Mouse (Mus musculus): ENCODE data around the gene Slc25a3. TPM values are rescaled to one million over a fixed set of nuclear protein-coding genes. Genes with fewer than 3 reads are reported as not detected.

Slc25a3 gene
- polyA plus RNA-seq, 1 experiment from 2014 or later = 504 TPM

- Histone ChIP-seq H3K27me3 (replicated peaks; ENCODE audit: control insufficient read depth, insufficient read depth, low read length) (no peaks in the 10 kb centered on the region), H3K9ac (ENCODE audit: low read depth, low read length) (no peak overlapping the region), H3K4me3 (ENCODE audit: low read depth, low read length) (no peak overlapping the region), H3K27ac (ENCODE audit: low read depth, low read length) (no peak overlapping the region), H3K9me3 (ENCODE audit: control insufficient read depth, low read length) (no peaks in the 10 kb centered on the region), H3K4me1 (replicated peaks; ENCODE audit: control insufficient read depth, insufficient read depth, low read length) (peaks cover 6% of the 10 kb centered on the region; the same call in 1 of the 2 replicates), H3K4me2 (no peak overlapping the region), H3K36me3 (ENCODE audit: control insufficient read depth, insufficient read depth, low read length) (no peaks in the 10 kb centered on the region)
- WGBS = 78% methylated on average over 1 of the region's 1 CpGs
- DNase-seq (ENCODE audit: low spot score) = no peak
- ATAC-seq (replicated peaks; ENCODE audit: low FRiP score) = no peak
Observed at GRCm38 (mm10) chr10:91131565-91131964, 7.7 kb upstream of the Slc25a3 start.

- H3K4me1 ChIP-seq (replicated peaks; ENCODE audit: control insufficient read depth, insufficient read depth, low read length) = peaks cover 6% of the 10 kb centered on the region; the same call in 1 of the 2 replicates
- no peaks in the 10 kb centered on the region for H3K9me3 ChIP-seq (ENCODE audit: control insufficient read depth, low read length)
- no peak overlapping the region for H3K4me3 ChIP-seq (ENCODE audit: low read depth, low read length)
- WGBS = 83% methylated on average over 3 of the region's 3 CpGs
- no peak for DNase-seq (ENCODE audit: low spot score)
- no peak for ATAC-seq (replicated peaks; ENCODE audit: low FRiP score)
- no peaks in the 10 kb centered on the region for H3K36me3 ChIP-seq (ENCODE audit: control insufficient read depth, insufficient read depth, low read length)
- no peak overlapping the region for H3K4me2 ChIP-seq
- no peak overlapping the region for H3K27ac ChIP-seq (ENCODE audit: low read depth, low read length)
- H3K27me3 ChIP-seq (replicated peaks; ENCODE audit: control insufficient read depth, insufficient read depth, low read length) = no peaks in the 10 kb centered on the region
- no peak overlapping the region for H3K9ac ChIP-seq (ENCODE audit: low read depth, low read length)
Observed at GRCm38 (mm10) chr10:91130792-91131191, 6.9 kb upstream of the Slc25a3 start.

GRCm38 (mm10) chr10:91128551-91129160, 4.8 kb upstream of the Slc25a3 start:
- H3K27me3 ChIP-seq (replicated peaks; ENCODE audit: control insufficient read depth, insufficient read depth, low read length) = no peaks in the 10 kb centered on the region
- peaks cover 10% of the 10 kb centered on the region for H3K4me1 ChIP-seq (replicated peaks; ENCODE audit: control insufficient read depth, insufficient read depth, low read length)
- DNase-seq (ENCODE audit: low spot score) = no peak
- H3K4me2 ChIP-seq = no peak overlapping the region
- WGBS = 81% methylated on average over 1 of the region's 1 CpGs
- no peaks in the 10 kb centered on the region for H3K36me3 ChIP-seq (ENCODE audit: control insufficient read depth, insufficient read depth, low read length)
- no peaks in the 10 kb centered on the region for H3K9me3 ChIP-seq (ENCODE audit: control insufficient read depth, low read length)
- H3K9ac ChIP-seq (ENCODE audit: low read depth, low read length) = no peak overlapping the region
- ATAC-seq (replicated peaks; ENCODE audit: low FRiP score) = no peak
- H3K4me3 ChIP-seq (ENCODE audit: low read depth, low read length) = no peak overlapping the region
- H3K27ac ChIP-seq (ENCODE audit: low read depth, low read length) = no peak overlapping the region

- H3K9ac ChIP-seq (ENCODE audit: low read depth, low read length) = no peak overlapping the region
- H3K9me3 ChIP-seq (ENCODE audit: control insufficient read depth, low read length) = no peaks in the 10 kb centered on the region
- no peaks in the 10 kb centered on the region for H3K27me3 ChIP-seq (replicated peaks; ENCODE audit: control insufficient read depth, insufficient read depth, low read length)
- no peak overlapping the region for H3K27ac ChIP-seq (ENCODE audit: low read depth, low read length)
- no peaks in the 10 kb centered on the region for H3K36me3 ChIP-seq (ENCODE audit: control insufficient read depth, insufficient read depth, low read length)
- WGBS = 51% methylated on average over 2 of the region's 2 CpGs
- ATAC-seq (replicated peaks; ENCODE audit: low FRiP score) (no peak), DNase-seq (ENCODE audit: low spot score) (no peak)
- no peak overlapping the region for H3K4me2 ChIP-seq
- peaks cover 10% of the 10 kb centered on the region for H3K4me1 ChIP-seq (replicated peaks; ENCODE audit: control insufficient read depth, insufficient read depth, low read length)
- no peak overlapping the region for H3K4me3 ChIP-seq (ENCODE audit: low read depth, low read length)
Observed at GRCm38 (mm10) chr10:91127395-91127794, 3.5 kb upstream of the Slc25a3 start.

GRCm38 (mm10) chr10:91126618-91127355, 2.9 kb upstream of the Slc25a3 start:
- no peak for DNase-seq (ENCODE audit: low spot score)
- ATAC-seq (replicated peaks; ENCODE audit: low FRiP score) = no peak
- H3K4me2 ChIP-seq = no peak overlapping the region
- peaks cover 13% of the 10 kb centered on the region for H3K4me1 ChIP-seq (replicated peaks; ENCODE audit: control insufficient read depth, insufficient read depth, low read length)
- H3K27me3 ChIP-seq (replicated peaks; ENCODE audit: control insufficient read depth, insufficient read depth, low read length) = no peaks in the 10 kb centered on the region
- no peak overlapping the region for H3K4me3 ChIP-seq (ENCODE audit: low read depth, low read length)
- peaks cover 3% of the 10 kb centered on the region for H3K36me3 ChIP-seq (ENCODE audit: control insufficient read depth, insufficient read depth, low read length)
- no peak overlapping the region for H3K9ac ChIP-seq (ENCODE audit: low read depth, low read length)
- H3K9me3 ChIP-seq (ENCODE audit: control insufficient read depth, low read length) = no peaks in the 10 kb centered on the region
- no peak overlapping the region; the same call in 1 of the 2 replicates for H3K27ac ChIP-seq (ENCODE audit: low read depth, low read length)
- WGBS = 62% methylated on average over 10 of the region's 10 CpGs

GRCm38 (mm10) chr10:91123281-91123827, 505 bp downstream of the Slc25a3 start:
- Histone ChIP-seq H3K4me1 (replicated peaks; ENCODE audit: control insufficient read depth, insufficient read depth, low read length) (peaks cover 19% of the 10 kb centered on the region), H3K27ac (ENCODE audit: low read depth, low read length) (peak overlapping the region; percentile 90), H3K27me3 (replicated peaks; ENCODE audit: control insufficient read depth, insufficient read depth, low read length) (no peaks in the 10 kb centered on the region), H3K4me2 (peak overlapping the region; percentile 82), H3K9ac (ENCODE audit: low read depth, low read length) (peak overlapping the region; percentile 97), H3K9me3 (ENCODE audit: control insufficient read depth, low read length) (no peaks in the 10 kb centered on the region), H3K36me3 (ENCODE audit: control insufficient read depth, insufficient read depth, low read length) (peaks cover 28% of the 10 kb centered on the region), H3K4me3 (ENCODE audit: low read depth, low read length) (peak overlapping the region; percentile 98)
- under 1% methylated on average over 42 of the region's 44 CpGs for WGBS
- ATAC-seq (replicated peaks; ENCODE audit: low FRiP score) = peak; percentile 50
- DNase-seq (ENCODE audit: low spot score) = peak; percentile 57

GRCm38 (mm10) chr10:91122646-91123045, 1.2 kb downstream of the Slc25a3 start:
- Histone ChIP-seq H3K27me3 (replicated peaks; ENCODE audit: control insufficient read depth, insufficient read depth, low read length) (no peaks in the 10 kb centered on the region), H3K9ac (ENCODE audit: low read depth, low read length) (peak overlapping the region; percentile 97), H3K4me1 (replicated peaks; ENCODE audit: control insufficient read depth, insufficient read depth, low read length) (peaks cover 19% of the 10 kb centered on the region), H3K27ac (ENCODE audit: low read depth, low read length) (no peak overlapping the region), H3K36me3 (ENCODE audit: control insufficient read depth, insufficient read depth, low read length) (peaks cover 35% of the 10 kb centered on the region), H3K9me3 (ENCODE audit: control insufficient read depth, low read length) (no peaks in the 10 kb centered on the region), H3K4me3 (ENCODE audit: low read depth, low read length) (peak overlapping the region; percentile 98), H3K4me2 (peak overlapping the region; percentile 82)
- DNase-seq (ENCODE audit: low spot score) = no peak
- 25% methylated on average over 6 of the region's 6 CpGs for WGBS
- no peak for ATAC-seq (replicated peaks; ENCODE audit: low FRiP score)

- Histone ChIP-seq H3K27me3 (replicated peaks; ENCODE audit: control insufficient read depth, insufficient read depth, low read length) (no peaks in the 10 kb centered on the region), H3K27ac (ENCODE audit: low read depth, low read length) (no peak overlapping the region), H3K36me3 (ENCODE audit: control insufficient read depth, insufficient read depth, low read length) (peaks cover 69% of the 10 kb centered on the region), H3K4me2 (no peak overlapping the region), H3K4me3 (ENCODE audit: low read depth, low read length) (no peak overlapping the region), H3K9me3 (ENCODE audit: control insufficient read depth, low read length) (no peaks in the 10 kb centered on the region; the same call in 1 of the 2 replicates), H3K4me1 (replicated peaks; ENCODE audit: control insufficient read depth, insufficient read depth, low read length) (peaks cover 7% of the 10 kb centered on the region), H3K9ac (ENCODE audit: low read depth, low read length) (no peak overlapping the region)
- ATAC-seq (replicated peaks; ENCODE audit: low FRiP score) (0 out of 2 replicates have a peak, but pooled peaks have one; percentile 7), DNase-seq (ENCODE audit: low spot score) (no peak)
- 92% methylated on average over 12 of the region's 12 CpGs for WGBS
Observed at GRCm38 (mm10) chr10:91116958-91117357, 6.9 kb downstream of the Slc25a3 start.

All from liver, embryonic 11.5 days (tissue).